Mouse (Mus musculus): ENCODE data around the gene Ndufs1. TPM values are rescaled to one million over a fixed set of nuclear protein-coding genes. Genes with fewer than 3 reads are reported as not detected.
A peak's percentile ranks its signal among the peaks of the same experiment; 100 is the strongest.

Gene Ndufs1
- polyA plus RNA-seq, 2 experiments = 57.9 to 108 TPM

GRCm38 (mm10) chr1:63203950-63204659, 27.5 kb upstream of the Ndufs1 start:
- 27% methylated on average over 7 of the region's 7 CpGs for WGBS (ENCODE audit: insufficient replicate concordance)
- no peak overlapping the region for H3K4me2 ChIP-seq (ENCODE audit: low read depth)
- ATAC-seq (ENCODE audit: insufficient read depth) (no peak), DNase-seq (ENCODE audit: low read depth in 3 of 3, low spot score in 3 of 3) (no peak)
- H3K36me3 ChIP-seq (replicated peaks; ENCODE audit: control insufficient read depth, insufficient read depth, low read depth) = no peaks in the 10 kb centered on the region
- H3K27me3 ChIP-seq (ENCODE audit: control insufficient read depth, insufficient read depth, low read length) = no peaks in the 10 kb centered on the region
- H3K27ac ChIP-seq = no peak overlapping the region
- H3K9me3 ChIP-seq (ENCODE audit: control insufficient read depth, low read length) = no peaks in the 10 kb centered on the region
- no peak overlapping the region for H3K9ac ChIP-seq (replicated peaks)
- H3K4me1 ChIP-seq (replicated peaks; ENCODE audit: control insufficient read depth in 2 of 2, insufficient read depth in 2 of 2, low read length in 1 of 2) = no peaks in the 10 kb centered on the region; a peak in 1 of 4 replicates
- H3K4me3 ChIP-seq (ENCODE audit: insufficient read depth in 1 of 2, low read depth in 2 of 2, low read length in 2 of 2) = no peak overlapping the region
- TF ChIP-seq CTCF (IDR thresholded peaks at IDR 0.05; ENCODE audit: low read depth) (0 out of 2 replicates have a peak, but pooled peaks have one; percentile 13), EP300 (IDR thresholded peaks at IDR 0.05; ENCODE audit: low read depth) (no peak)

DNA sequence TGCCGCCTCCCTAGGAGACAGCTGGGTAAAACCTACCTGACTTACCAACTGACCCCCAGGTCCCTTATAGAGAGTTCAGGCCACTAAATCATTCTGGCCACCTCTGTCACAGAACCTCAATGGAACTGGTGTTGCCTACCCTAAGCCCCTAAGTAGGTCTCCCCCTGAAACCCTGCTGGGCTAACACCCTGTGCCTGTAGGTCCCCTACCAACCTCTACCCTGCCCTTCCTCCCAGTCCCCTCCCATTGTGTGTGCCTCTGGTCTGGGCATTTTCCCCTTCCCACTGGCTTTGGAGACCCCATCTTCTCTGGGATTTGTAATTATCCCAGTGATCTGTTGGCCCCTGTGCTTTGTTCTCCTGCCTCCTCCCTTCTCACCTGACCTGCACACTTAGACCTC, 26.8 kb upstream of the Ndufs1 start:
- WGBS (ENCODE audit: insufficient replicate concordance) = 62% methylated on average over 1 of the region's 1 CpGs
- DNase-seq (ENCODE audit: low read depth in 3 of 3, low spot score in 3 of 3) = no peak

DNA sequence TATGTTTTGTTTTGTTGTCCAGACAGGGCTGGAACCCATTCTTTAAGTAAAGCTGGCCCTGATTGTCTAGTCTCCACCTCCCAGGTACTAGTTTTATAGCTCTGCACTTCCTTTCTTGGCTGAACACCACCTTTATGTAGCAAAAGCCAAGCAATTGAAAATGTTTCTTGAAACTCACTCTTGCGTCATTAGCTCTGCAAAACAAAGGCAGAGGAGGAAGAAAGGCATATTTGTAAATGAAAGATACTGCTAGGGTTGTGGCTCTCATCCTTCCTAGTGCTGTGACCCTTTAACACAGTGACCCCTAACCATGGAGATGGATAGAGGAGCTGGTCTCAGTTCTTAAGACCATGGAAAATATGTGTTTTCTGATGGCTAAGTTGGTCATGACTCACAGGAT, 25.0 kb upstream of the Ndufs1 start:
- ATAC-seq (ENCODE audit: insufficient read depth) (no peak), DNase-seq (ENCODE audit: low read depth in 3 of 3, low spot score in 3 of 3) (no peak)
- Histone ChIP-seq H3K4me2 (ENCODE audit: low read depth) (no peak overlapping the region), H3K4me1 (replicated peaks; ENCODE audit: control insufficient read depth in 2 of 2, insufficient read depth in 2 of 2, low read length in 1 of 2) (no peaks in the 10 kb centered on the region; a peak in 1 of 4 replicates), H3K36me3 (replicated peaks; ENCODE audit: control insufficient read depth, insufficient read depth, low read depth) (no peaks in the 10 kb centered on the region), H3K27me3 (ENCODE audit: control insufficient read depth, insufficient read depth, low read length) (no peaks in the 10 kb centered on the region), H3K9ac (replicated peaks) (no peak overlapping the region), H3K9me3 (ENCODE audit: control insufficient read depth, low read length) (no peaks in the 10 kb centered on the region), H3K4me3 (ENCODE audit: insufficient read depth in 1 of 2, low read depth in 2 of 2, low read length in 2 of 2) (no peak overlapping the region), H3K27ac (no peak overlapping the region)
- WGBS (ENCODE audit: insufficient replicate concordance) = 58% methylated on average over 1 of the region's 1 CpGs
- no peak for TF ChIP-seq CTCF (IDR thresholded peaks at IDR 0.05; ENCODE audit: low read depth)
- TF ChIP-seq EP300 (IDR thresholded peaks at IDR 0.05; ENCODE audit: low read depth) = no peak

More for the DNA sequence above, 26.8 kb upstream of the Ndufs1 start:
- H3K36me3 ChIP-seq (replicated peaks; ENCODE audit: control insufficient read depth, insufficient read depth, low read depth) = no peaks in the 10 kb centered on the region
- H3K9me3 ChIP-seq (ENCODE audit: control insufficient read depth, low read length) = no peaks in the 10 kb centered on the region
- H3K27me3 ChIP-seq (ENCODE audit: control insufficient read depth, insufficient read depth, low read length) = no peaks in the 10 kb centered on the region
- no peak overlapping the region for H3K9ac ChIP-seq (replicated peaks)
- no peak overlapping the region for H3K27ac ChIP-seq
- H3K4me3 ChIP-seq (ENCODE audit: insufficient read depth in 1 of 2, low read depth in 2 of 2, low read length in 2 of 2) = no peak overlapping the region
- no peak overlapping the region for H3K4me2 ChIP-seq (ENCODE audit: low read depth)
- H3K4me1 ChIP-seq (replicated peaks; ENCODE audit: control insufficient read depth in 2 of 2, insufficient read depth in 2 of 2, low read length in 1 of 2) = no peaks in the 10 kb centered on the region; a peak in 1 of 4 replicates
- TF ChIP-seq EP300 (IDR thresholded peaks at IDR 0.05; ENCODE audit: low read depth) (no peak), CTCF (IDR thresholded peaks at IDR 0.05; ENCODE audit: low read depth) (no peak)
- ATAC-seq (ENCODE audit: insufficient read depth) = no peak

DNA sequence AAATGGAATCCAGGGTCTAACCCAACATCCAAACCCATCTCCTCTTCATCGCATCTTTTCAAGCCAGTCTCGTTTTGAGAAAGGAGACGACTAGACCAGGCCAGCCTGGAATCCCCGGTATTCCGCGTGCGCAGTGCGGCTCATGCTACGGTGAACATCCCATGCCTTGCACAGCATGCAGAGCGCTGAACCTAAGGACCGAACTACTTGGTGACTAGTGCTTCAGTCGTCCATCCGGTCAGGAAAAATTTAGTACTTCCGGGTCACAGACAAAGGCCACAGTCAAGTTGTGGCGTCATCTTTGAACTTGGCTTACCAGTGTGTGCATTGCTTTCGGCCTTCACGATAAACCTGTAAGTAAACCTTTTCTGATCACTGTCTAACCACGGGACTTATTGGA, 23.7 kb upstream of the Ndufs1 start:
- H3K4me3 ChIP-seq (ENCODE audit: insufficient read depth in 1 of 2, low read depth in 2 of 2, low read length in 2 of 2) = no peak overlapping the region
- no peak overlapping the region for H3K9ac ChIP-seq (replicated peaks)
- H3K36me3 ChIP-seq (replicated peaks; ENCODE audit: control insufficient read depth, insufficient read depth, low read depth) = no peaks in the 10 kb centered on the region
- TF ChIP-seq CTCF (IDR thresholded peaks at IDR 0.05; ENCODE audit: low read depth) (no peak), EP300 (IDR thresholded peaks at IDR 0.05; ENCODE audit: low read depth) (no peak)
- no peak overlapping the region for H3K27ac ChIP-seq
- ATAC-seq (ENCODE audit: insufficient read depth) = no peak
- H3K27me3 ChIP-seq (ENCODE audit: control insufficient read depth, insufficient read depth, low read length) = no peaks in the 10 kb centered on the region
- no peak overlapping the region for H3K4me2 ChIP-seq (ENCODE audit: low read depth)
- no peaks in the 10 kb centered on the region for H3K9me3 ChIP-seq (ENCODE audit: control insufficient read depth, low read length)
- no peaks in the 10 kb centered on the region; a peak in 1 of 4 replicates for H3K4me1 ChIP-seq (replicated peaks; ENCODE audit: control insufficient read depth in 2 of 2, insufficient read depth in 2 of 2, low read length in 1 of 2)
- 82% methylated on average over 18 of the region's 18 CpGs for WGBS (ENCODE audit: insufficient replicate concordance)
- DNase-seq (ENCODE audit: low read depth in 3 of 3, low spot score in 3 of 3) = no peak

DNA sequence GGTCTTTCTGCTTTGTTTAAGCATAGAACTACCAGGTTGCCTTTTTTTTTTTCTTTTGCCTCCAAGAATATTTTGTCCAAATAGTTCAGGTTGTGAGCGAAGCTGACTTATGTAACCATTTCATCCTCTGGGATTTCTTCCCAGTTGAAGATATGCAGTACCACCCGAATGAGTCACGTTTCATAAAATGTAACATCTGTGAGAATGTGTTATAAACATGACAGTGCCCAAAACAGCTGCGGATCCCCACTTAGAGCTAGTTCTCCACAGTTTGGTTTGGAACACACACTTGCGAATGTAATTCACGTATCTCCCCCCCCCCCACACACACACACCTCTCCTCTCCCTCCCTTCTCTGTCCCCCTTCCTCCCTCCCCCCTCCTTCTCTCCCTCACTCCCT, 22.8 kb upstream of the Ndufs1 start:
- Histone ChIP-seq H3K4me1 (replicated peaks; ENCODE audit: control insufficient read depth in 2 of 2, insufficient read depth in 2 of 2, low read length in 1 of 2) (no peaks in the 10 kb centered on the region), H3K4me3 (ENCODE audit: insufficient read depth in 1 of 2, low read depth in 2 of 2, low read length in 2 of 2) (no peak overlapping the region), H3K27me3 (ENCODE audit: control insufficient read depth, insufficient read depth, low read length) (no peaks in the 10 kb centered on the region), H3K4me2 (ENCODE audit: low read depth) (no peak overlapping the region), H3K27ac (no peak overlapping the region), H3K36me3 (replicated peaks; ENCODE audit: control insufficient read depth, insufficient read depth, low read depth) (no peaks in the 10 kb centered on the region), H3K9ac (replicated peaks) (no peak overlapping the region), H3K9me3 (ENCODE audit: control insufficient read depth, low read length) (no peaks in the 10 kb centered on the region)
- no peak for TF ChIP-seq CTCF (IDR thresholded peaks at IDR 0.05; ENCODE audit: low read depth)
- TF ChIP-seq EP300 (IDR thresholded peaks at IDR 0.05; ENCODE audit: low read depth) = no peak
- no peak for ATAC-seq (ENCODE audit: insufficient read depth)
- no peak for DNase-seq (ENCODE audit: low read depth in 3 of 3, low spot score in 3 of 3)
- 71% methylated on average over 6 of the region's 6 CpGs for WGBS (ENCODE audit: insufficient replicate concordance)

Measured in liver, embryonic 14.5 days (tissue).